Mouse (Mus musculus) telencephalon, adult 2 months (tissue): Measurements from ENCODE around the gene Utp4.

Source experiments
- DNase-seq: peaks from one replicate; pipeline ENCODE4 v3.0.0-alpha.2; 2011; ENCODE audit warnings: low read depth, low spot score

Utp4 gene

GRCm38 (mm10) chr8:106937081-106937800, 43.8 kb downstream of the Utp4 start:
- no peak for DNase-seq

- no peak for DNase-seq
Measured at GRCm38 (mm10) chr8:106941806-106942205, 48.4 kb downstream of the Utp4 start.

GRCm38 (mm10) chr8:106943874-106944418, 50.5 kb downstream of the Utp4 start:
- no peak for DNase-seq

- DNase-seq, result no peak
Measured at GRCm38 (mm10) chr8:106944756-106945155, 51.3 kb downstream of the Utp4 start.

GRCm38 (mm10) chr8:106948678-106949243, 55.3 kb downstream of the Utp4 start:
- no peak for DNase-seq

- DNase-seq, result no peak
Measured at GRCm38 (mm10) chr8:106951707-106952106, 58.3 kb downstream of the Utp4 start.

- DNase-seq, result no peak
Measured at GRCm38 (mm10) chr8:106953571-106953970, 60.1 kb downstream of the Utp4 start.

- no peak for DNase-seq
Measured at GRCm38 (mm10) chr8:106957086-106957485, 63.6 kb downstream of the Utp4 start.

GRCm38 (mm10) chr8:106958212-106958611, 64.8 kb downstream of the Utp4 start:
- DNase-seq, result no peak

GRCm38 (mm10) chr8:106959626-106960025, 66.2 kb downstream of the Utp4 start:
- DNase-seq, result no peak

GRCm38 (mm10) chr8:106962322-106962721, 68.9 kb downstream of the Utp4 start:
- no peak for DNase-seq

- DNase-seq, result no peak
Measured at GRCm38 (mm10) chr8:106963365-106963764, 69.9 kb downstream of the Utp4 start.

GRCm38 (mm10) chr8:106964573-106964972, 71.1 kb downstream of the Utp4 start:
- no peak for DNase-seq

GRCm38 (mm10) chr8:106969964-106970363, 76.5 kb downstream of the Utp4 start:
- DNase-seq, result no peak

- DNase-seq, result no peak
Measured at GRCm38 (mm10) chr8:106971916-106972315, 78.5 kb downstream of the Utp4 start.
